Mouse (Mus musculus): ENCODE measurements around the gene Tchh. TPM values are rescaled to one million over a fixed set of nuclear protein-coding genes. Genes with fewer than 3 reads are reported as not detected.

The Tchh gene
- not detected for total RNA-seq (2023)

DNA sequence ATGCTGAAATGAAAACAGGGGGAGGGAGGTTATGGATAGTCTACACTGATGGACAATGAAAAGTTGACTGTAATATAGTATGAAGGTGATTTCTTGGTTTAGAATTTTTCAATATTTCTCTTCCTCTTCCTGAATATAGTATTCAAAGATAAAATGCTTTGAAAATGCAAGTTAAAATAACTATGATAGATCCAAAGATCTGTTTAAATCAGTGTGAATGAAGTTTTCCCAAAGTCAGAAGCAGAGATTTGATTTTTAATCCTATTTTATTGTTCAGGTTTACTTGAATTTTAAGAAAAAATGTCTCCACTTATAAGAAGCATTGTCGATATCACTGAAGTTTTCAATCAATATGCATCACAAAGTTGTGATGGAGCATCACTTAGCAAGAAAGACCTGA, at the start of gene Tchh:
Tchh (plus strand) TSS at position 301 of the 400 bp plus-strand sequence.

DNA sequence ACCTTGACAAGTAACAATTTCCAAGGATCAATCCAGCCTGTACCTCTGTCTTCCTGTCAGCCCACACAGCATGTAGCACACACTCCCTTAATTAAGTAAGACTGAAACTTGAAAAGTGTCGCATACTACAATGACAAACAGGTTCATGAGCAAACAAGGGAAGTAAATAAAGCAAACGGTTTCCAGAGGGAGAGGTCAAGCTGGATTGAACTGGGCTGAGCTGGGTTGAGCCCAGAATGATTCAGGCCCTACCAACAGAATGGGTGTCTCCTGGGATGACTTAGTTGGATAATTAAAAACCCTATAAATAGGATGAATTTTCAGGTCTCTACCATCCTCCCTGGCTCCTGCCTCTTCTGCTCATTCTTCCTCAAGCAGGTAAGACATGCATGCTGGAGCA, 48.8 kb upstream of the Tchh start, which contains the start of gene Rptn:
Rptn (plus strand) TSS at position 334 of the 400 bp plus-strand sequence.

DNA sequence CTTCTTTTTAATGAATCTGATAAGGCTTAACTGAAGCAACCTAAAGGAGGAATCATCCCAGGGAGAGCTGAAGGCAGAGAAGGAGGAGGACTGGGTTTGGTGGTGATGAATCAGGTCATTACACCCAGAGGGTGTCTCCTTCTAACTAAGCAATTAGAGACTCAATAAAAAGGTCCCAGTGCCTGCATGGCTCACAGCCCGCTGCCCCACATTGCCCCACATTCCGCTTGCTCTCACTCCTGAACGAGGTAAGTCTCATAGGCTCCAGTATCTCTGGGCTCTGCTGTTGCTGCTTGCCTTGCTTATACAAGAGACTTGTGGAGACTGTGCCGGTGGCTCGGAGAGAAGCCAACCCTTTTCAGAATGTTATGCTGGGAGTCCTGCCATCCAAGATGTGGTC, 26.4 kb downstream of the Tchh start, which contains the start of gene Tchhl1:
Tchhl1 (plus strand) TSS at position 194 of the 400 bp plus-strand sequence.

Other genes with a start within 250 kb of the Tchh start
- not detected for gene Flg2, start 245.1 kb upstream of the Tchh start, total RNA-seq (2023)
- gene Flg, start 168.8 kb upstream of the Tchh start, total RNA-seq (2023), result not detected
- not detected for gene Hrnr, start 122.6 kb upstream of the Tchh start, total RNA-seq (2023)
- not detected for gene Rptn, start 48.6 kb upstream of the Tchh start, total RNA-seq (2023)
- not detected for gene Tchhl1, start 26.4 kb downstream of the Tchh start, total RNA-seq (2023)
- 123 TPM for gene S100a11, start 78.2 kb downstream of the Tchh start, total RNA-seq (2023)
- 209 TPM for gene S100a10, start 112.8 kb downstream of the Tchh start, total RNA-seq (2023)
- gene Tdpoz2, start 210.4 kb downstream of the Tchh start, total RNA-seq (2023), result not detected
- gene Tdpoz1, start 234.0 kb downstream of the Tchh start, total RNA-seq (2023), result not detected

Data from CD4-positive naive resting alpha-beta T cell, adult 57 days (primary cell).